Mouse (Mus musculus) heart, postnatal 4 days (tissue): ENCODE results near the gene Fam205a4. TPM values are rescaled to one million over a fixed set of nuclear protein-coding genes. Genes with fewer than 3 reads are reported as not detected.
"Not testable (repeated sequence)": the region's sequence is repeated elsewhere in the genome, so short reads cannot be mapped to it uniquely, and the experiment has no call there.

Experiments used
- DNase-seq: peaks from one replicate; pipeline ENCODE4 v3.0.0; 2021
- total RNA-seq, 2 experiments: library from RNA; stranded (reverse); gene quantifications; 2 replicates each; pipeline ENCODE4 v1.2.3; 2021

Gene Fam205a4
- under 1 TPM in 1 of 2 experiments, not detected in 1; 0.09 TPM for total RNA-seq

DNA sequence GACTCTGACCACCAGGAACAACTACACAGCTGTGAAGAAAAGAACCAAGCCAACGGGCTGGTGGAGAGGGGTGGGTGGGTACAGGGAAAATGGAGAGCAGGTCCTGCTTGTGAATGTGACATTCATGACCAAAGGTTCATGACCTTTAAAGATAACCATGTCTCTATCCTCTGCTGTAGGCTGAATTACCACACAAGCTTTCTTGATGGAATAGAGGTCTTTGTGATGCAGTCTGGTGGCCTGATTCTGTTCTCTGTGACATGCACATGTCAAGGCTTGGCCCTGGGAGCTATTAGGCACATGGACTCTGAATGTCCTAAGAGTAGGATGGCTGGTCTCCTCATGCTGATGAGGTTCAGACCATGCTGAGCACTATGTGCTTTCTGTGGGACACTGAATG lies at the start of gene Fam205a4:
Gene Fam205a4 (plus strand): TSS at position 301 of the 400 bp plus-strand sequence.
- DNase-seq = not testable (repeated sequence)

DNA sequence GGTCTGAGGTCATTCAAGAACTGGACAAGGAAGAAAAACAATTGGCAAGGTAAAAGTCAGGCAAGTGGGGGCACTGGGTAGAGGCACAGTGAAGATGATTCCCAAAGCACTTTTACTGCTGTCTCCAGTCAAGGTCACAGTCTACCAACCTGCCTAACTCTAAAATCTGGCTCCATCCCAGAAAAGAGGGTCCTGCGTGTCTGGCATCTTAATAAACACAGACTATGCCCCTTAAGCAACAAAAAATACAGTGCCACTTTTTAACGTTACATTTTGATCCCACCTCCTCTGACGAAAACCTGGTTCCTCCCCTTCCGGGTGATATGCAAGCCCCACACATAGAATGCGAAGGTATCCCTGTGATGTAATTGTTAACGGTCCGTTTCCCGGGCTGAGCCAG lies 24.6 kb upstream of the Fam205a4 start, which contains the start of gene Gm20878:
Gene Gm20878 (plus strand): TSS at position 301 of the 400 bp plus-strand sequence.
- DNase-seq = not testable (repeated sequence)

Other genes starting within 250 kb of the Fam205a4 start
- gene Dctn3, start 242.9 kb upstream of the Fam205a4 start, total RNA-seq = 10 to 100 TPM; 77.5 to 86.9 TPM
- not detected for gene Arid3c, start 234.9 kb upstream of the Fam205a4 start, total RNA-seq
- gene Galt, start 210.8 kb upstream of the Fam205a4 start, total RNA-seq = 10 to 100 TPM; 53.4 to 58.8 TPM
- gene Sigmar1, start 209.9 kb upstream of the Fam205a4 start, total RNA-seq = 10 to 100 TPM; 26.8 to 28.9 TPM
- gene Ccl27a, start 191.8 kb upstream of the Fam205a4 start, total RNA-seq = 10 to 100 TPM; 24.7 to 34.9 TPM
- not detected for gene Gm21541, start 62.4 kb upstream of the Fam205a4 start, total RNA-seq
- gene Gm20878, start 24.5 kb upstream of the Fam205a4 start, total RNA-seq = under 1 TPM; 0.70 to 0.83 TPM
- not detected for gene Gm21093, start 68.7 kb downstream of the Fam205a4 start, total RNA-seq
- gene Gm3893, start 125.1 kb downstream of the Fam205a4 start, total RNA-seq = not detected
- gene Gm13304, start 148.8 kb downstream of the Fam205a4 start, total RNA-seq = 1 to 10 TPM; 6.4 to 9.6 TPM
- gene Gm13306, start 187.4 kb downstream of the Fam205a4 start, total RNA-seq = not detected
- gene Gm13305, start 202.5 kb downstream of the Fam205a4 start, total RNA-seq = not detected